Mouse (Mus musculus): Measurements from ENCODE around the gene Zscan20. TPM values are rescaled to one million over a fixed set of nuclear protein-coding genes. Genes with fewer than 3 reads are reported as not detected.

The Zscan20 gene
- polyA plus RNA-seq, 1 experiment from 2014 or later = 3.9 TPM

DNA sequence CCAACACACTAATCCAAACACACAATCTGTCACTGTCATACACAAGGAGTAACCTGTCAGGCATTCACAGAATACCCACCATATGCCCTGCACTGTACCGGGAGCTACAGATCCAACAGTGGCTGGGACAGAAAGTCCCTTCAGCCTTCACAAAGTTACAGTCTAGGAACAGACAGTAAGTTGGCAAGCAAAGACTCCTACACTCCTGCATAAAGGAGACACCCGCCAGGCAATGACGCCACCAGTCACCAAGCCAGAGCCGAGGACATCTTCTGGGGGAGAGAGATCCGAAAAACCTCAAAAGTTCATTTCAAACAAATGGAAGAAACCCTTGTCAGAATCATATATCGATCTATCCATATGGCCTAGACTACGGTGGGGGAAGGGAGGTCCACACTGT is 3.3 kb downstream of the Zscan20 start:
- 93% methylated on average over 7 of the region's 7 CpGs for WGBS
- H3K4me2 ChIP-seq (replicated peaks; ENCODE audit: low read depth, low read length) = no peak overlapping the region
- peaks cover 11% of the 10 kb centered on the region for H3K4me1 ChIP-seq (ENCODE audit: control insufficient read depth, insufficient read depth, low read length)
- no peak overlapping the region for H3K9ac ChIP-seq (replicated peaks; ENCODE audit: low read depth, low read length)
- no peak for ATAC-seq (ENCODE audit: insufficient number of reproducible peaks, insufficient read depth, low FRiP score, low read depth)
- no peaks in the 10 kb centered on the region for H3K27me3 ChIP-seq (ENCODE audit: control insufficient read depth, insufficient read depth, low read length)
- H3K27ac ChIP-seq (ENCODE audit: low read length) = no peak overlapping the region
- no peaks in the 10 kb centered on the region; the same call in 1 of the 2 replicates for H3K36me3 ChIP-seq (ENCODE audit: control insufficient read depth, insufficient read depth, low read length)
- no peaks in the 10 kb centered on the region for H3K9me3 ChIP-seq (ENCODE audit: control insufficient read depth, low read depth, low read length)
- no peak overlapping the region for H3K4me3 ChIP-seq (ENCODE audit: low read depth, low read length)

DNA sequence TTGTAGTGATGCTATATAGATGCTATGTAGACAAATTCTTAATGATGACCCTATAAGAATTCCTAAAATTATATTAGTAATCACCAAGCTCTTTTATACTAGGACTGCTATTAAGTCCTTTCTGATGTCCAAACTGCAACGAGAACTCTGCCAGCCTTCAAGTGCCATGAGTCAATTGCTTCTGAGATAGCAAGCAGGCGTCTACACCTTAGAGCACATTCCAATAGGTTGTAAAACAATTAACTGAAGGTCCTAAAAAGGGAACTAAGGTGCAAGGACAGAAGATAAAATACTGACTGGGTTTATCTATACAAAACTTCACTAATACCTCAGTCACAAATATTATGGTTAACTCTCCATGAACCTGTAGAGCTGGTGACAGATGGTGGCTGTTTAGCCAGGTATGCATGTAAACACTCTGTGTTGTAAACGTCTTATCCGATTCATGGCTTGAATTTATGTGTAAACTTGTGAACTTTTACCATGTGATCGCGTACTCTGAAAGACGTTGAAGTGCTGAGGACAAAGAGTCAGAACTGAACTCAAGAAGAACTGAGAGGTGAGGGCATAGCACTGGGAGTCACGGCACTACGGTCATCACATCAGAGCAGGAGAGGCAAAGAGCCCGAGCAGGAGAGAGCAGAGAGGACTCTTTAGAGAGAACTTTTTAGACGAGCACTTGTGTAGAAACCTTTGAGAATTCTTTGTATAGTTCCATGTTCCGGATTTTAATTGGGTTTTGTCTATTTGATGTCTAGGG is 11.9 kb downstream of the Zscan20 start:
- Histone ChIP-seq H3K27ac (ENCODE audit: low read length) (no peak overlapping the region), H3K4me3 (ENCODE audit: low read depth, low read length) (no peak overlapping the region), H3K4me2 (replicated peaks; ENCODE audit: low read depth, low read length) (no peak overlapping the region), H3K4me1 (ENCODE audit: control insufficient read depth, insufficient read depth, low read length) (no peaks in the 10 kb centered on the region), H3K9me3 (ENCODE audit: control insufficient read depth, low read depth, low read length) (no peaks in the 10 kb centered on the region), H3K9ac (replicated peaks; ENCODE audit: low read depth, low read length) (no peak overlapping the region), H3K27me3 (ENCODE audit: control insufficient read depth, insufficient read depth, low read length) (no peaks in the 10 kb centered on the region), H3K36me3 (ENCODE audit: control insufficient read depth, insufficient read depth, low read length) (no peaks in the 10 kb centered on the region)
- 50% methylated on average over 12 of the region's 12 CpGs for WGBS
- ATAC-seq (ENCODE audit: insufficient number of reproducible peaks, insufficient read depth, low FRiP score, low read depth) = no peak

DNA sequence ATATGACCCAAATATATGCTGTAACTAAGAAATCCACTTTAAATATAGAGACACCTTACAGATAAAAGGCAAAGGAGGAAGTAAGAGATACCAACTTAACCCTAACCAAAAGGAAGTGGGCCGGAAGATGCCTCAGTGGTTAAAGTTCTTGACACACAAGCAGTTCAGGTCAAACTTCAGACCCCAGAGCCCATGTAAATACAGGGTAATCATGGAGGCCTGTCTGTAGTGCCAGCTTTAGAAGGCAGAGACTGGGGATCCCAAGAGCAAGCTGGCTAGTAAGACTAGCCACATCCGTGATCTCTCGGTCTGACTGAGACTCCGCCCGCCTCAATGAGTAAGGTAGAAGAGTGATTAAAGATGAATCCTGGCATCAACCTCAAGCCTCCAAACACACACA is 15.8 kb downstream of the Zscan20 start:
- 95% methylated on average over 5 of the region's 5 CpGs for WGBS
- H3K36me3 ChIP-seq (ENCODE audit: control insufficient read depth, insufficient read depth, low read length) = peaks cover 14% of the 10 kb centered on the region; the same call in 1 of the 2 replicates
- ATAC-seq (ENCODE audit: insufficient number of reproducible peaks, insufficient read depth, low FRiP score, low read depth) = no peak

DNA sequence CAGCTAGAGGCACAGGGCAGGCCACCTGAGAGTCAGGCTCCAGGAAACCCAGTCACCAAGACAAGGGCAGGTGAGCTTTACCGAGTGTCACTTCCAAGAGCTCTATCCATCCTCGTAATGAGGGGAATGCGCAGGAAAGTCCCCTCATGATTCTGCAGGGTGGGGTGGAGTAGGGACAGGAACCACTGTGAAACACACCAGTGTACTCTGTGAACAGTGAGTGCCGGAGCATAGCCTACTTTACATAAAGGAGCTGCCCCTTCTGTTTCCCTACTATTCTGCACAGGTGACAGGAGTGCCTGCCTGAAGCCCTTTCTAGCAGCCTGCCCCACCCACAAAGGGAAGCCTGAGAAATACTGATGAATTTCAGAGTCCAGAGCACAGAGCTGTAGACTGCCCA is 16.6 kb downstream of the Zscan20 start:
- Histone ChIP-seq H3K27me3 (ENCODE audit: control insufficient read depth, insufficient read depth, low read length) (no peaks in the 10 kb centered on the region), H3K4me3 (ENCODE audit: low read depth, low read length) (no peak overlapping the region), H3K4me2 (replicated peaks; ENCODE audit: low read depth, low read length) (no peak overlapping the region), H3K27ac (ENCODE audit: low read length) (no peak overlapping the region), H3K36me3 (ENCODE audit: control insufficient read depth, insufficient read depth, low read length) (peaks cover 20% of the 10 kb centered on the region; the same call in 1 of the 2 replicates), H3K4me1 (ENCODE audit: control insufficient read depth, insufficient read depth, low read length) (no peaks in the 10 kb centered on the region), H3K9me3 (ENCODE audit: control insufficient read depth, low read depth, low read length) (no peaks in the 10 kb centered on the region), H3K9ac (replicated peaks; ENCODE audit: low read depth, low read length) (no peak overlapping the region)
- WGBS = 95% methylated on average over 4 of the region's 4 CpGs
- no peak for ATAC-seq (ENCODE audit: insufficient number of reproducible peaks, insufficient read depth, low FRiP score, low read depth)

More for the DNA sequence above, 15.8 kb downstream of the Zscan20 start:
- H3K9ac ChIP-seq (replicated peaks; ENCODE audit: low read depth, low read length) = no peak overlapping the region
- no peaks in the 10 kb centered on the region for H3K4me1 ChIP-seq (ENCODE audit: control insufficient read depth, insufficient read depth, low read length)
- H3K9me3 ChIP-seq (ENCODE audit: control insufficient read depth, low read depth, low read length) = no peaks in the 10 kb centered on the region
- no peak overlapping the region for H3K27ac ChIP-seq (ENCODE audit: low read length)
- no peak overlapping the region for H3K4me2 ChIP-seq (replicated peaks; ENCODE audit: low read depth, low read length)
- H3K4me3 ChIP-seq (ENCODE audit: low read depth, low read length) = no peak overlapping the region
- H3K27me3 ChIP-seq (ENCODE audit: control insufficient read depth, insufficient read depth, low read length) = no peaks in the 10 kb centered on the region

DNA sequence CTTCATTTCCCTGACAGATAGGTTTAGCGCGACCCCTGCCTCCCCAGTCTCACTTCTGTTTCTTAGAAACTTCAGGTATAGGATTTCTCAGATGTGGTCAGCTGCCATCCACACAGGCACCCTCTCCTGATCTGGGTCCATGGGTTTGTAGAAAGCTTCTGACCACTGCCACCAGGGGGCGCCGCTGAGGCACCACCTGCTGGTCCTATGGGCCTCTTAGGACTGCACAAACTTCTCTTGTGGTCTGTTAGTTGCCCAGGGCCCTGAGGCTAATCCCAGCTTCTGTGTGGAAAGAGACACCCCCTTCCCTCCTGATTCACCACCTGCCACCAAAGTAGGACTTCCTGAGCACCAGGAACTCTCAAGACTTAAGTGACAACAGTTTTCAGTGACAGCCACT is 30.7 kb downstream of the Zscan20 start:
- no peaks in the 10 kb centered on the region for H3K4me1 ChIP-seq (ENCODE audit: control insufficient read depth, insufficient read depth, low read length)
- H3K27me3 ChIP-seq (ENCODE audit: control insufficient read depth, insufficient read depth, low read length) = no peaks in the 10 kb centered on the region
- no peak overlapping the region for H3K27ac ChIP-seq (ENCODE audit: low read length)
- peaks cover 11% of the 10 kb centered on the region; the same call in 1 of the 2 replicates for H3K36me3 ChIP-seq (ENCODE audit: control insufficient read depth, insufficient read depth, low read length)
- H3K9ac ChIP-seq (replicated peaks; ENCODE audit: low read depth, low read length) = no peak overlapping the region
- H3K4me2 ChIP-seq (replicated peaks; ENCODE audit: low read depth, low read length) = no peak overlapping the region
- WGBS = 60% methylated on average over 4 of the region's 4 CpGs
- ATAC-seq (ENCODE audit: insufficient number of reproducible peaks, insufficient read depth, low FRiP score, low read depth) = no peak
- H3K4me3 ChIP-seq (ENCODE audit: low read depth, low read length) = no peak overlapping the region
- H3K9me3 ChIP-seq (ENCODE audit: control insufficient read depth, low read depth, low read length) = peaks cover 22% of the 10 kb centered on the region

DNA sequence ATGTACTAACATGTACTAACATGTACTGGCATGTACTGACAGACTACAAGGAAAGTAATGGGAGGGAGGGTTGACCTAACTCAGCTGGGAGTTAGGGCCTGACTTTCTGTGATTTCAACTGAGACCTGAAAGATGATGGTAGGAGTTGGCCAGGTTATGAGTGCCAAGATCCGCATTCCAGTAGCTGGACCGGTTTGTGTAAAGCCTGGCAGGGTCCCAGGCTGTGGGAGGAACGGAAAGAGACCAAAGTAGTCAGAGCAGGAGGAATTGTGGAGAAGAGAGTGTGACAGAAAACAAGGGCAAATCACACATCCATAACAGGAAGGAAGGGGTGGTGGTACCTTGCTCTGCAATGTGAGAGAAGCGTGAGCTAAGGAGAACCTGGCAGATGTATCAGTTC is 34.1 kb downstream of the Zscan20 start:
- no peaks in the 10 kb centered on the region for H3K4me1 ChIP-seq (ENCODE audit: control insufficient read depth, insufficient read depth, low read length)
- no peak overlapping the region for H3K9ac ChIP-seq (replicated peaks; ENCODE audit: low read depth, low read length)
- no peaks in the 10 kb centered on the region for H3K27me3 ChIP-seq (ENCODE audit: control insufficient read depth, insufficient read depth, low read length)
- no peak for ATAC-seq (ENCODE audit: insufficient number of reproducible peaks, insufficient read depth, low FRiP score, low read depth)
- H3K27ac ChIP-seq (ENCODE audit: low read length) = no peak overlapping the region
- H3K9me3 ChIP-seq (ENCODE audit: control insufficient read depth, low read depth, low read length) = no peaks in the 10 kb centered on the region; the same call in 1 of the 2 replicates
- 83% methylated on average over 4 of the region's 4 CpGs for whole genome bisulfite sequencing
- H3K4me3 ChIP-seq (ENCODE audit: low read depth, low read length) = no peak overlapping the region
- H3K36me3 ChIP-seq (ENCODE audit: control insufficient read depth, insufficient read depth, low read length) = peaks cover 5% of the 10 kb centered on the region; the same call in 1 of the 2 replicates
- H3K4me2 ChIP-seq (replicated peaks; ENCODE audit: low read depth, low read length) = no peak overlapping the region

DNA sequence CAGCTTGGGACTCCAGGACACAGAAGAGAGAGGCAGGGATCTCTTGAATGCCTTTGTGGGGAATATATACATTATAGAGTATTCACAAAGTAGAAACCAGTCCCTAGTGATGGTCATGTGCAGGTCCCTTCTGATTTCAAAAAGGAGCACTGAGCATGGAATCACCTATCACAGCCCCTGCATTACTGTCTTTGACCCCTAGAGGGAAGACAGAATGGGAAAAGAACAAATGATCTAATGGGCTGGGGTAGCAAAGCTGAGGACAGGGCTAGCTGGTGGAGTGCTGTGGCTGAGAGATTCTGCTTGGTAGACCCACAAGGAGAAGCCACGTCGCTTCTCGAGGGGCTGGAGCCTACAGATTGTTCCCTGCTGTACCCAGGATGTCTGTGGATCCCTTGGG is 49.6 kb downstream of the Zscan20 start:
- WGBS = 78% methylated on average over 3 of the region's 3 CpGs

DNA sequence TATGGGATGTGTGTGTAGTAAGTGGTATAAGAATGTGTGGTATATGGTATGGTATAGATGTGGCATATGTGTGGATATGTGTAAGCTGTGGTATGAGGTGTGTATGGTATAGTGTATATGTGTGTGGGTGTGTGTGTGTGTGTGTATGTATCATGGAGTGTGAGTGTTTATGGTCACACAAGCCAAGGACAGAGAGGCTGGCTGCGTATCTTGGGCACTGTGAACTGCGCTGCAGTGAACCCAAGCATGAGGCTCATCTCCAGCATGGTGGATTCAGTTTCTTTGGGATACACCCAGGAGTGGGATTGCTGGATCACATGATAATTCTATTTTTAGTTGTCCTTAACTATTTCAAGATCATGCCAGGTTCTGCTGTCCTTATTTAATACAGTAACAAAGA is 55.7 kb downstream of the Zscan20 start:
- H3K27ac ChIP-seq (ENCODE audit: low read length) = no peak overlapping the region
- no peaks in the 10 kb centered on the region for H3K36me3 ChIP-seq (ENCODE audit: control insufficient read depth, insufficient read depth, low read length)
- H3K9ac ChIP-seq (replicated peaks; ENCODE audit: low read depth, low read length) = no peak overlapping the region
- H3K4me1 ChIP-seq (ENCODE audit: control insufficient read depth, insufficient read depth, low read length) = no peaks in the 10 kb centered on the region
- no peak overlapping the region for H3K4me2 ChIP-seq (replicated peaks; ENCODE audit: low read depth, low read length)
- H3K9me3 ChIP-seq (ENCODE audit: control insufficient read depth, low read depth, low read length) = no peaks in the 10 kb centered on the region
- no peaks in the 10 kb centered on the region for H3K27me3 ChIP-seq (ENCODE audit: control insufficient read depth, insufficient read depth, low read length)
- no peak overlapping the region for H3K4me3 ChIP-seq (ENCODE audit: low read depth, low read length)
- 92% methylated on average over 2 of the region's 2 CpGs for WGBS
- no peak for ATAC-seq (ENCODE audit: insufficient number of reproducible peaks, insufficient read depth, low FRiP score, low read depth)

More for the DNA sequence above, 49.6 kb downstream of the Zscan20 start:
- H3K27ac ChIP-seq (ENCODE audit: low read length) = no peak overlapping the region
- no peaks in the 10 kb centered on the region for H3K27me3 ChIP-seq (ENCODE audit: control insufficient read depth, insufficient read depth, low read length)
- ATAC-seq (ENCODE audit: insufficient number of reproducible peaks, insufficient read depth, low FRiP score, low read depth) = no peak
- H3K9ac ChIP-seq (replicated peaks; ENCODE audit: low read depth, low read length) = no peak overlapping the region
- no peak overlapping the region for H3K4me2 ChIP-seq (replicated peaks; ENCODE audit: low read depth, low read length)
- no peak overlapping the region for H3K4me3 ChIP-seq (ENCODE audit: low read depth, low read length)
- no peaks in the 10 kb centered on the region for H3K36me3 ChIP-seq (ENCODE audit: control insufficient read depth, insufficient read depth, low read length)
- no peaks in the 10 kb centered on the region for H3K4me1 ChIP-seq (ENCODE audit: control insufficient read depth, insufficient read depth, low read length)
- H3K9me3 ChIP-seq (ENCODE audit: control insufficient read depth, low read depth, low read length) = no peaks in the 10 kb centered on the region

DNA sequence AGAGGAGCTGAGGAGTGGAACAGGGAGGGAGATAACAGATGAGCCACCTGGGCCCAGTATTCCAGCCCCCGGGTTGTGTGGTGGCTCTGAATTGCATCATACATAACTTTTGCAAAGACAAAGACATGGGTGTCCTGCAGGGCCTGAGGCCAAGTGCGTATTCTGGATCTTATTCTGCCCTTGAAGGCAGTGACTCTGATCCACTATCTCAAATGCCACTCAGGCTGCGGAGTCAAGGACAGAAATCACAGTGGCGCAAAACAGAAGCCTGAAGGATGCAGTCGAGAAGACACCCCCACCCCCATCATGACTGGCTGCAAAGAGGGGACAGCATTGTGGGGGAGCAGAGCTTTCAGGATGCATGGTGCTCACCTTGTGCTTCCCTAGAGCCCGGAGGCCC is 59.1 kb downstream of the Zscan20 start:
- 86% methylated on average over 6 of the region's 6 CpGs for WGBS
- ATAC-seq (ENCODE audit: insufficient number of reproducible peaks, insufficient read depth, low FRiP score, low read depth) = no peak

More for the DNA sequence above, 59.1 kb downstream of the Zscan20 start:
- Histone ChIP-seq H3K36me3 (ENCODE audit: control insufficient read depth, insufficient read depth, low read length) (no peaks in the 10 kb centered on the region), H3K4me1 (ENCODE audit: control insufficient read depth, insufficient read depth, low read length) (no peaks in the 10 kb centered on the region), H3K27ac (ENCODE audit: low read length) (no peak overlapping the region), H3K9ac (replicated peaks; ENCODE audit: low read depth, low read length) (no peak overlapping the region), H3K9me3 (ENCODE audit: control insufficient read depth, low read depth, low read length) (no peaks in the 10 kb centered on the region), H3K27me3 (ENCODE audit: control insufficient read depth, insufficient read depth, low read length) (no peaks in the 10 kb centered on the region), H3K4me2 (replicated peaks; ENCODE audit: low read depth, low read length) (no peak overlapping the region), H3K4me3 (ENCODE audit: low read depth, low read length) (no peak overlapping the region)

Measured in stomach, embryonic 14.5 days (tissue).